Mouse (Mus musculus): Measurements from ENCODE around the gene Actrt3. TPM values are rescaled to one million over a fixed set of nuclear protein-coding genes. Genes with fewer than 3 reads are reported as not detected.
"Not testable (repeated sequence)": the region's sequence is repeated elsewhere in the genome, so short reads cannot be mapped to it uniquely, and the experiment has no call there.

Actrt3 gene
- polyA plus RNA-seq, 1 experiment from 2014 or later = 0.22 TPM

GRCm38 (mm10) chr3:30602065-30602739 is 2.5 kb upstream of the Actrt3 start, which contains the start of gene Mynn:
TSS of gene Mynn (plus strand) at chr3:30602065.
- Histone ChIP-seq H3K27ac (replicated peaks) (peak within 1 kb of the TSS; percentile 97), H3K9me3 (no peaks in the 10 kb centered on the region), H3K9ac (replicated peaks) (peak within 1 kb of the TSS; percentile 77), H3K4me3 (peak within 1 kb of the TSS; percentile 90), H3K27me3 (no peaks in the 10 kb centered on the region), H3K4me2 (replicated peaks) (peak within 1 kb of the TSS; percentile 75), H3K4me1 (peaks cover 26% of the 10 kb centered on the region), H3K36me3 (peaks cover 17% of the 10 kb centered on the region)
- peak; percentile 96 for ATAC-seq (replicated peaks)
- WGBS = under 1% methylated on average over 40 of the region's 40 CpGs

- no peak for ATAC-seq (replicated peaks)
- Histone ChIP-seq H3K27ac (replicated peaks) (peak overlapping the region; percentile 97), H3K9me3 (no peaks in the 10 kb centered on the region), H3K9ac (replicated peaks) (peak overlapping the region; percentile 77; the same call in 1 of the 2 replicates), H3K4me2 (replicated peaks) (peak overlapping the region; percentile 75), H3K4me3 (peak overlapping the region; percentile 90), H3K27me3 (no peaks in the 10 kb centered on the region), H3K4me1 (peaks cover 26% of the 10 kb centered on the region), H3K36me3 (peaks cover 14% of the 10 kb centered on the region)
- under 1% methylated on average over 13 of the region's 13 CpGs for WGBS
Measured at GRCm38 (mm10) chr3:30601610-30602064, 1.9 kb upstream of the Actrt3 start.

- no peaks in the 10 kb centered on the region for H3K27me3 ChIP-seq
- H3K4me3 ChIP-seq = peak overlapping the region; percentile 90
- peak overlapping the region; percentile 75 for H3K4me2 ChIP-seq (replicated peaks)
- peak; percentile 17; the same call in 1 of the 2 replicates for ATAC-seq (replicated peaks)
- H3K9ac ChIP-seq (replicated peaks) = no peak overlapping the region
- H3K9me3 ChIP-seq = no peaks in the 10 kb centered on the region
- under 1% methylated on average over 17 of the region's 17 CpGs for WGBS
- peaks cover 26% of the 10 kb centered on the region for H3K4me1 ChIP-seq
- H3K27ac ChIP-seq (replicated peaks) = peak overlapping the region; percentile 78
- H3K36me3 ChIP-seq = peaks cover 10% of the 10 kb centered on the region
Measured at GRCm38 (mm10) chr3:30601175-30601574, 1.4 kb upstream of the Actrt3 start.

DNA sequence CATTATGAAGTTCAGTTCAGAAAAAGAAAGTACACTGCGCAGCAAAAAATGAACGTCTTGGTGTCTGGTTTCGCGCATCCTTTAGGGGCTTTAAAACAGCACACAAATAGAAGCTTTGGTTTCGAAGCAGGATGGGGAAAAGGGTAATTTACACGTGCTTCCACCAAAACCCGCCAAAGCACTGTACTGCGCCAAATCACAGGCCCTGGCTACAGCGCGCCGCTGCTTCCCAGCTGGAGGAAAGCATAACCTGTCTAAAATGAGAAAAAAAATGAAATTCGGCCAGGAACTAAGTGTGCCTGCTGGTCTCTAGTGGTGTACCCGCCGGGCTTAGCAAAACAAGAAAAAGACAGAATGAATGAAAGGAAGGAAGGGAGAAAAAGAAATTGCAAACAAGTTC is 978 bp upstream of the Actrt3 start:
- peak overlapping the region; percentile 90 for H3K4me3 ChIP-seq
- H3K36me3 ChIP-seq = peaks cover 9% of the 10 kb centered on the region; the same call in 1 of the 2 replicates
- WGBS = under 1% methylated on average over 14 of the region's 14 CpGs
- H3K9ac ChIP-seq (replicated peaks) = peak overlapping the region; percentile 41
- no peaks in the 10 kb centered on the region for H3K27me3 ChIP-seq
- H3K4me2 ChIP-seq (replicated peaks) = peak overlapping the region; percentile 75
- peaks cover 30% of the 10 kb centered on the region for H3K4me1 ChIP-seq
- H3K9me3 ChIP-seq = no peaks in the 10 kb centered on the region
- 0 out of 2 replicates have a peak, but pooled peaks have one; percentile 0 for ATAC-seq (replicated peaks)
- peak overlapping the region; percentile 78 for H3K27ac ChIP-seq (replicated peaks)

GRCm38 (mm10) chr3:30597271-30597670 is 2.5 kb downstream of the Actrt3 start:
- H3K9me3 ChIP-seq = no peaks in the 10 kb centered on the region
- no peak overlapping the region for H3K27ac ChIP-seq (replicated peaks)
- no peak overlapping the region for H3K4me2 ChIP-seq (replicated peaks)
- H3K4me1 ChIP-seq = peaks cover 21% of the 10 kb centered on the region
- WGBS = 83% methylated on average over 7 of the region's 7 CpGs
- no peak overlapping the region for H3K9ac ChIP-seq (replicated peaks)
- H3K27me3 ChIP-seq = no peaks in the 10 kb centered on the region
- H3K36me3 ChIP-seq = no peaks in the 10 kb centered on the region
- no peak for ATAC-seq (replicated peaks)
- H3K4me3 ChIP-seq = no peak overlapping the region

DNA sequence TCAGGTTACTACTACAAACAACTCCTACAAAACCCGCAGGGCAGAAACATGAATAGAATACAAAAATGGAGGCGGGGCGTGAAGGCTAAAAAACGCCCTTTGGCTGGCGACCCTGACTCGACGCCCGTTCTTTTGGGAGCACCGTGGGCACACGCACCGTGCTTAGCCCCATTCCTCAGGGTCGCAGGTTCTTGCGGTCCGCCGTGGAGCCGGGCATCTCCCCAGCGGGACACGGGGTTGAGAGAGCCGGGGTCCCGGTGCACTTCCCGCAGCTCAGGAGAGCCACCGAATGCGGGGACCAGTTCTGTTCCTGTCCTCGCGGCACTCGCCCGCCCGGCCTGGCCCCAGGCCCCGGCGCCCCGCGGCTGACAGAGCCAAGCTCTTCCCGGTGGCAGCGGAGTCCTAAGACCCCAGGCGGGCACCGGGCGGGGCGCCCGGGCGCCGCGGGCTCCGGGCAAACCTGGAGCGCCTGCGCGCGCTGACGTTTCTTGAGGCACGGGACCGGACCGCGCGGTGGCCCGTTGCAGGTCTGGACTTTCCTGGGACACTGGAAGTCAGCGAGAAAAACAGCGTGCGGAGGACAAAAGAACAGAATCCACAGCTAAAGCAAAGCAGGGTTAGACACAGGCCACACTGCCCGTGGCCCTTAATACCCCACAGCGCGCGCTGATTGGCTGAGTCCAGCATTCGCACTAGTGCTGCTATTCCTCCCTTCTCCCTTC is 4.5 kb downstream of the Actrt3 start:
- peak overlapping the region; percentile 68 for H3K4me2 ChIP-seq (replicated peaks)
- no peaks in the 10 kb centered on the region for H3K9me3 ChIP-seq
- peak overlapping the region; percentile 79 for H3K9ac ChIP-seq (replicated peaks)
- H3K36me3 ChIP-seq = no peaks in the 10 kb centered on the region
- under 1% methylated on average over 61 of the region's 62 CpGs for WGBS
- peak overlapping the region; percentile 60 for H3K27ac ChIP-seq (replicated peaks)
- peak overlapping the region; percentile 73 for H3K4me3 ChIP-seq
- ATAC-seq (replicated peaks) = peak; percentile 81
- no peaks in the 10 kb centered on the region for H3K27me3 ChIP-seq
- H3K4me1 ChIP-seq = peaks cover 19% of the 10 kb centered on the region

GRCm38 (mm10) chr3:30593719-30594485 is 5.8 kb downstream of the Actrt3 start:
- ATAC-seq (replicated peaks) = no peak
- 76% methylated on average over 4 of the region's 4 CpGs for WGBS

DNA sequence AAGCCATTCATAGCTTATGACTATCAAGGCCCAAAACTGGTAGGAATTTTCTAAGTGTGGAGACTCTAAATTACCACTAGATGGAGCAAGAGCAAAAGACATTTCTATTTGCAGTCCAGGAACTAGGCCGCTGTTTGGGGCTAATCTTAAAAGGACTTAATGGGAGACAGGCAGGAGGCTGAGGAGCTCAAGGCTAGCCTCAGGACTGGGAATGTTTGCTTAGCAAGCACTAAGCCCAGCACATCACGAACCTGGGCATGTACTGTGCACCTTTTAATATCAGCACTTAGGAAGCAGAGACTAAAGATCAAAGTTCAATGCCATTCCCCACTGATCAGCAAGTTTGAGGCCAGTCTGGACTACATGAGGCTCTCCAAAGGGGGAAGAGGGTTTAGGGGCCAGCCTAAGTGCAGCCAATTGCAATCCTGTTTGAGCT is 7.3 kb downstream of the Actrt3 start:
- H3K27ac ChIP-seq (replicated peaks) = no peak overlapping the region
- H3K4me3 ChIP-seq = no peak overlapping the region
- no peak overlapping the region for H3K4me2 ChIP-seq (replicated peaks)
- H3K36me3 ChIP-seq = no peaks in the 10 kb centered on the region
- H3K9me3 ChIP-seq = no peaks in the 10 kb centered on the region
- 2% methylated on average over 2 of the region's 2 CpGs for WGBS
- H3K4me1 ChIP-seq = peaks cover 7% of the 10 kb centered on the region
- peak; percentile 24 for ATAC-seq (replicated peaks)
- no peaks in the 10 kb centered on the region for H3K27me3 ChIP-seq
- no peak overlapping the region for H3K9ac ChIP-seq (replicated peaks)

More at GRCm38 (mm10) chr3:30593719-30594485, 5.8 kb downstream of the Actrt3 start:
- peaks cover 7% of the 10 kb centered on the region for H3K4me1 ChIP-seq
- H3K9me3 ChIP-seq = no peaks in the 10 kb centered on the region
- H3K36me3 ChIP-seq = no peaks in the 10 kb centered on the region
- no peak overlapping the region for H3K27ac ChIP-seq (replicated peaks)
- H3K27me3 ChIP-seq = no peaks in the 10 kb centered on the region
- no peak overlapping the region for H3K9ac ChIP-seq (replicated peaks)
- no peak overlapping the region for H3K4me2 ChIP-seq (replicated peaks)
- H3K4me3 ChIP-seq = no peak overlapping the region

GRCm38 (mm10) chr3:30588865-30589264 is 10.9 kb downstream of the Actrt3 start:
- H3K27me3 ChIP-seq = no peaks in the 10 kb centered on the region
- no peaks in the 10 kb centered on the region for H3K4me1 ChIP-seq
- no peak overlapping the region for H3K4me2 ChIP-seq (replicated peaks)
- H3K9me3 ChIP-seq = no peaks in the 10 kb centered on the region
- no peak overlapping the region for H3K9ac ChIP-seq (replicated peaks)
- WGBS = 83% methylated on average over 6 of the region's 6 CpGs
- no peak overlapping the region for H3K4me3 ChIP-seq
- H3K36me3 ChIP-seq = no peaks in the 10 kb centered on the region
- no peak overlapping the region for H3K27ac ChIP-seq (replicated peaks)
- ATAC-seq (replicated peaks) = no peak

- H3K4me2 ChIP-seq (replicated peaks) = no peak overlapping the region
- H3K9me3 ChIP-seq = no peaks in the 10 kb centered on the region
- H3K4me1 ChIP-seq = no peaks in the 10 kb centered on the region
- no peak for ATAC-seq (replicated peaks)
- no peak overlapping the region for H3K27ac ChIP-seq (replicated peaks)
- H3K36me3 ChIP-seq = no peaks in the 10 kb centered on the region
- H3K27me3 ChIP-seq = no peaks in the 10 kb centered on the region
- WGBS = 3% methylated on average over 2 of the region's 2 CpGs
- no peak overlapping the region for H3K9ac ChIP-seq (replicated peaks)
- no peak overlapping the region for H3K4me3 ChIP-seq
Measured at GRCm38 (mm10) chr3:30573549-30573948, 26.2 kb downstream of the Actrt3 start.

- not testable (repeated sequence) for H3K4me1 ChIP-seq; H3K9ac ChIP-seq (replicated peaks); H3K9me3 ChIP-seq; H3K27ac ChIP-seq (replicated peaks); H3K4me3 ChIP-seq; H3K27me3 ChIP-seq; ATAC-seq (replicated peaks); H3K36me3 ChIP-seq; H3K4me2 ChIP-seq (replicated peaks)
- WGBS = 33% methylated on average over 1 of the region's 2 CpGs
Measured at GRCm38 (mm10) chr3:30566333-30566732, 33.4 kb downstream of the Actrt3 start.
